Mouse (Mus musculus) midbrain, embryonic 10.5 days (tissue): ENCODE measurements at regions not wholly inside any gene's neighbourhood (a gene's known extent, or its start where the extent isn't known, plus 50 kb on each side); places are given as distances from the start of the nearest gene placed in this dataset.

ENCODE experiments used
- DNase-seq: peaks from one replicate; pipeline ENCODE4 v3.0.0-alpha.2; 2017; ENCODE audit warnings: low spot score
- H3K27ac ChIP-seq: fragments of 300-500 bp; sonication (generic); replicated peaks from 2 replicates; pipeline ENCODE4 v1.5.1; 2016; ENCODE audit warnings: mild to moderate bottlenecking
- H3K27me3 ChIP-seq: fragments of 300-500 bp; sonication (generic); 2 replicates; pipeline ENCODE4 v1.6.1; 2016; ENCODE audit warnings: low read depth, mild to moderate bottlenecking; ENCODE audit not compliant: poor library complexity, severe bottlenecking
- H3K36me3 ChIP-seq: fragments of 300-500 bp; sonication (generic); 2 replicates; pipeline ENCODE4 v1.6.1; 2016; ENCODE audit warnings: mild to moderate bottlenecking, moderate library complexity
- H3K4me1 ChIP-seq: fragments of 300-500 bp; sonication (generic); 2 replicates; pipeline ENCODE4 v1.6.1; 2016
- H3K4me3 ChIP-seq: fragments of 300-500 bp; sonication (generic); 2 replicates; pipeline ENCODE4 v1.5.1; 2016; ENCODE audit warnings: mild to moderate bottlenecking, moderate library complexity
- H3K9me3 ChIP-seq: fragments of 300-500 bp; sonication (generic); replicated peaks from 2 replicates; pipeline ENCODE4 v1.6.1; 2016; ENCODE audit warnings: mild to moderate bottlenecking
- WGBS: fragments of 180-500 bp; shearing (Covaris S2); methylation state at CpG from one replicate; pipeline ENCODE4 v1.1.7; 2016; 5-methylcytosine and 5-hydroxymethylcytosine counted together

DNA sequence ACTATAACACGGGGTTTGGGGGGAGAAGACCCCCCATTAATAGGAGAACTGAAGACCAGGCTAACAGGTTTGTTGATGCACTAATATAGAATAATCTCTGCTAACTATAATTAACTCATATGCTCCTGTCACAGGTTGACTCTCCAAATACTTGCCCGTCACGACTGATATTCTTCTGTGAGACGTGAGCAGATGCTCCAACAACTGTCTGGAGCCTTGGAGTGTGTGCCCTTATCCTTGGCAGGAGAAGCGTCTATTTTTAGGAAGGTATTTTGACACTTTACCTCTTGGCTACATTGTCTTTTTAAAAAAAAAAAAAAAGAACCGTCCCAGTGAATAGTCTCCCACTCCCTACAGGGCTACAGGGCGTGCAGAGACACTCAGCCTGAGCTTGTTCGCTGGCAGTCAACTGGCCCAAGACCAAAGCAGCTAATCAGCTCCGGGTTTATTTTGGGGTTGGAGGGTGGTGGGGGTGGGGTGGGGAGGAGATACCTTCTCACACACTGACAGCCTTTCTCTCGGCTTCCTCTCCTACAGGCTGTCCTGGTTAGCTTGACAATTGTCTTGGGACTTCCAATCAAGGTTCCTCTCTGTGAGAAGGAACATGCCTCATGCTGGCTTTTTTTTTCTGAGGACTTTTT, 102.6 kb upstream of the Prickle1 start:
- H3K4me3 ChIP-seq = no peak overlapping the region
- no peak overlapping the region for H3K27ac ChIP-seq
- H3K36me3 ChIP-seq = no peaks in the 10 kb centered on the region
- H3K27me3 ChIP-seq = no peaks in the 10 kb centered on the region
- H3K9me3 ChIP-seq = no peaks in the 10 kb centered on the region
- no peak for DNase-seq
- 39% methylated on average over 10 of the region's 10 CpGs for WGBS
- H3K4me1 ChIP-seq = peaks cover 26% of the 10 kb centered on the region

DNA sequence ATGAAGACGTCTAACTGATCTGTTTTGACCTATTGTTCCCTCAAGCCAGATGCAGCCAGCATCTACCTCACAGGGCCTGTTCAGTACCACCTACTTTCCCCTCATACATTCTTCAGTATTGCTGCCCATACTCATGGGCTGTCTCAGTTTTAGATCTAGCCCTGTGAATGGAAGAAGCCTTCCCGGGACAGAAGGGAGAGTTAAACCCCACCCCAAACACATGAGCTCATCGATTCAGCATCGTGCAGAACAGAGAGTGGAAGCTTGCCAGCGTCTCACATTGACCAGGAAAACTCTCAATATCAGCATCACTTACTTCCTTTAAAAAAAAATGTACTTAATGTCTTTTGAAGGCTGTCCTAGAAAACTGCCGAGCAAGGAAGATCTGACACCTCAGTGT, 95.0 kb upstream of the Prickle1 start:
- WGBS = 89% methylated on average over 6 of the region's 6 CpGs
- Histone ChIP-seq H3K36me3 (no peaks in the 10 kb centered on the region), H3K9me3 (no peaks in the 10 kb centered on the region), H3K4me1 (no peaks in the 10 kb centered on the region; the same call in 1 of the 2 replicates), H3K27ac (no peak overlapping the region), H3K4me3 (no peak overlapping the region), H3K27me3 (no peaks in the 10 kb centered on the region)
- DNase-seq = no peak

DNA sequence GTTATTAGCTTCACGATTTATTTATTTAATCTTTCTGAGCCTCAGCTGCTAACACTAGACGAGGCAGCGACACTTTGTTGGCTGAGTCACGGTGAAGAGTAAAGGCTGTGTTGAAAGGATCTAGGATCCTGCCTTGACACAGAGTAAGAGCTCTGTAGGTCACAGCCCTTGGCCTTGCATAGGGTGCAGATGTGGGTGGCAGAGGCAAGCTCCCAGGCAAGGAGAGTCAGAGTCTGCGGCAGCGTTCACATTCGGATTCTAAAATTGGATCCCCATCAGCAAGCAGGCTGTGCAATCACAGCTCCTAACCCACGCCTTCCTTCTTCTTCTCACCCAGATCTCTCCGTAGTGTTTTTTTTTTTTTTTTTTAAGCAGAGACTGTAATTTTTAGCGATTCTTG, 94.3 kb upstream of the Prickle1 start:
- Histone ChIP-seq H3K4me3 (no peak overlapping the region), H3K27ac (no peak overlapping the region), H3K36me3 (no peaks in the 10 kb centered on the region), H3K4me1 (no peaks in the 10 kb centered on the region; the same call in 1 of the 2 replicates), H3K9me3 (no peaks in the 10 kb centered on the region), H3K27me3 (no peaks in the 10 kb centered on the region)
- no peak for DNase-seq
- 92% methylated on average over 10 of the region's 10 CpGs for WGBS

DNA sequence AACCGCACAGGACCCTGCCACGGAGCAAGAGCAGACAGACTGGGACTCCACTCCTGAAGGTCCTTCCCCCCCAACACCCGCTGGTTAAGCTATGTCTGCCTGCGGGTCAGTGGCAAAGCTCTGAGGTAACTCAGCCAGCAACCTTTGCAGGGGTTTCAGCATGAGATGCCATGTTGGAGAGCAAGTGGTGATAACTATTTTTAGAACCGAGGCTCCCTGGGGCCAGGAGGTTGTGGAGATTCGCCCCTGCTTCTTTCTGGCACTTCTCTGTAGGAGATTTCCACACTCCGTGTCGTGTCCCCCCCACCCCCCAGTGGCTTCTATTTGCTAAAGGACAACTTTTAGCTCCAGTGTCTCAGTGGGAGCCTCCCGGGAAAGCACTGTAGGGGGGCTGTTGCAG, 90.7 kb upstream of the Prickle1 start:
- Histone ChIP-seq H3K9me3 (no peaks in the 10 kb centered on the region), H3K27me3 (no peaks in the 10 kb centered on the region), H3K4me1 (no peaks in the 10 kb centered on the region; the same call in 1 of the 2 replicates), H3K36me3 (no peaks in the 10 kb centered on the region), H3K4me3 (no peak overlapping the region), H3K27ac (no peak overlapping the region)
- 52% methylated on average over 9 of the region's 9 CpGs for WGBS
- DNase-seq = no peak

DNA sequence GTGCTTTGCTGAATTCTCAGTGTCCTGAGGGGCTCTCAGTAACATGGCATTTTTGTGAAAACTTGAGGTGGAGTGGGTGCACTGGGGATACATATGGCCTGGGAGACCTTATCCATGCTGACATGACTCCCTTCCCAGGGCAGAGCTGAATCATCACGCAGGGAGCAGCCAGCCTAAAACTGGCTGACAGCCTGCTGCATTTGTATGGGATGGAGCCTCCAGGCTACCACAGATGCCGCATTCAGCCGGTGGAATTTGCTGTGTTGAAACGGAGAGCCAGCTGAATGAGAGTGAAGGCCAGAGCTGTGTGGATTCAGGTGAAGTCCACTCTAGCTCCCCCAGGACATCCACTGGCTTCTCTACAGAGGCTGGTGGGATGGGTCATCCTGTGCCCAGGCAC, 85.9 kb upstream of the Prickle1 start:
- H3K27ac ChIP-seq = no peak overlapping the region
- H3K4me3 ChIP-seq = no peak overlapping the region
- no peaks in the 10 kb centered on the region for H3K27me3 ChIP-seq
- WGBS = 80% methylated on average over 4 of the region's 4 CpGs
- no peaks in the 10 kb centered on the region; the same call in 1 of the 2 replicates for H3K4me1 ChIP-seq
- H3K36me3 ChIP-seq = no peaks in the 10 kb centered on the region
- no peaks in the 10 kb centered on the region for H3K9me3 ChIP-seq
- no peak for DNase-seq

DNA sequence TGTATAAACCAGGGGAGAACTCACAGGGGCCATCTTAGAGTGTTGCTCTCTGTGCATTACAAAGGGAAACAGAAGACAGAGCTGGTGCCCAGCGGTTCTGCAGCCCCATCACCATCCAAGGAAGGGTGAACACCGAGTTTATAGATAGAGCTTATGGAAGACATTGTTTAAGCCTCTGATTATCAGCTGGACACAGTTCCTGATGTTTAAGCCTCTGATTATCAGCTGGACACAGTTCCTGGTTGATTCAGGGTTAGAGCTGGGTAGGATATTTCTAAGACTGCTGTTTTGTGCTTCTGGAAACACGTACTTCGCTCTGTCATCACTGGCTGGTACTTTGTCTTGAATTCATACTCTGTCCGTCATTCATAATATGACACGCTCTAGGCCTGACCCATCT, 79.9 kb upstream of the Prickle1 start:
- Histone ChIP-seq H3K9me3 (no peaks in the 10 kb centered on the region), H3K4me1 (no peaks in the 10 kb centered on the region), H3K27ac (no peak overlapping the region), H3K36me3 (no peaks in the 10 kb centered on the region), H3K4me3 (no peak overlapping the region), H3K27me3 (no peaks in the 10 kb centered on the region)
- no peak for DNase-seq
- WGBS = 90% methylated on average over 6 of the region's 6 CpGs

DNA sequence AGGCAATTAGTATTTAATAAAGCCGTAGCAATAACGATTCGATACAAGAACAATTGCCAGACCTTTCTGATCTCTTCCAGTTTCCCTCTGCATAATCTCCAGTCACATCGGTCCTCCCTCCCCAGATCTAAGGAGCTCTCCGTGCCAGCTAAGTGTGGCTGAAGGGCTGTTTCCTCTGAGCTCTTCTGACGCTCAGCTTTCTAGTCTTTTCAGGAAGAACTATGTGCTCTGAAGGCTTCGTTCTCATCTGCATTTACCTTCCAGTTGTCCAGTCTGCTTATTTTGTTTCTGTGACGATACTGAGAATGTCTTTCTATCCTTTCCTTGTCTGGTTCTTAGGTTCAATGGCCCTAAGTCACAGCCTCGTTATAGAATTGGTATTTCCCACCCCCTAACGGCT, 78.3 kb upstream of the Prickle1 start:
- no peaks in the 10 kb centered on the region for H3K4me1 ChIP-seq
- no peak for DNase-seq
- no peak overlapping the region for H3K4me3 ChIP-seq
- no peak overlapping the region for H3K27ac ChIP-seq
- WGBS = 78% methylated on average over 10 of the region's 10 CpGs
- no peaks in the 10 kb centered on the region for H3K27me3 ChIP-seq
- no peaks in the 10 kb centered on the region for H3K36me3 ChIP-seq
- no peaks in the 10 kb centered on the region for H3K9me3 ChIP-seq

DNA sequence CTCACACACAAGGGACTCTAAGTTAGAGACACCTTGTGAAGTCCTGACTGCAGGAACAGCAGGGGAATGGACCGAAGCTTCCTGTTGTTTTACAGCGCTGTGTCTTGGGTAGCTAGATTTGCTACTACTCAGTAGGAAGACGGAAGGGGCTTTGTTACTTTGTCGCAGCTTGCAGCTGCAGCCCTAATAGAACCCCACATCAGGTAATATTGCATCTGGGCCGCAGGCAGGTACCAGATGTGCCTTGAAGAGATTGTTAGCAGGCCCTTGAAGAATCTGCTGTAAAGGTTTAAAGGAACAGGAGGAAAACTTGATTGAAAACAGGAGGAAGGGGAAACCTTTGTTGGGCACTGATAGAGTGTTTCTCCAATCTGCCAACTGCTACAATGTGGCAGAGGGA, 68.2 kb upstream of the Prickle1 start:
- no peak for DNase-seq
- Histone ChIP-seq H3K4me1 (no peaks in the 10 kb centered on the region), H3K27ac (no peak overlapping the region), H3K36me3 (no peaks in the 10 kb centered on the region), H3K4me3 (no peak overlapping the region), H3K27me3 (no peaks in the 10 kb centered on the region), H3K9me3 (no peaks in the 10 kb centered on the region)
- WGBS = 61% methylated on average over 5 of the region's 5 CpGs

DNA sequence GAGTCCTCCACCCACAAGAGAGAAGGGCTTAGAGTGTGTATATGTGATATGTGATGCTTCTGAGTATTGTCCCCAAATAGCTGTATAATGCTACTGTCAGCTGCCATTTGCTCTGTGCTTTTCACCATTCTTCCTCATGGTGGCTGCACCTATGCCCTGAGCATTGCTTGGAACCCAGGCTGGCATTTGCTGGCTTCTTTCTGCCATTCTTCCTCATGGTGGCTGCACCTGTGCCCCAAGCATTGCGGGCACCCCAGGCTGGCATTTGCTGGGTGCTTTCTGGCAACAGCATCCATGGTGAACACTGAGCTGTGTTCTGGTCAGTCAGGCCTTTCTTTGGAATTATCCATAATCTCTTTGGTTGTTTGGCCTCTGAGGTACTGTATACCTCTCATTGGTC, 66.9 kb upstream of the Prickle1 start:
- no peaks in the 10 kb centered on the region for H3K27me3 ChIP-seq
- 86% methylated on average over 1 of the region's 1 CpGs for WGBS
- H3K27ac ChIP-seq = no peak overlapping the region
- H3K9me3 ChIP-seq = no peaks in the 10 kb centered on the region
- H3K36me3 ChIP-seq = no peaks in the 10 kb centered on the region
- no peaks in the 10 kb centered on the region for H3K4me1 ChIP-seq
- no peak for DNase-seq
- H3K4me3 ChIP-seq = no peak overlapping the region

DNA sequence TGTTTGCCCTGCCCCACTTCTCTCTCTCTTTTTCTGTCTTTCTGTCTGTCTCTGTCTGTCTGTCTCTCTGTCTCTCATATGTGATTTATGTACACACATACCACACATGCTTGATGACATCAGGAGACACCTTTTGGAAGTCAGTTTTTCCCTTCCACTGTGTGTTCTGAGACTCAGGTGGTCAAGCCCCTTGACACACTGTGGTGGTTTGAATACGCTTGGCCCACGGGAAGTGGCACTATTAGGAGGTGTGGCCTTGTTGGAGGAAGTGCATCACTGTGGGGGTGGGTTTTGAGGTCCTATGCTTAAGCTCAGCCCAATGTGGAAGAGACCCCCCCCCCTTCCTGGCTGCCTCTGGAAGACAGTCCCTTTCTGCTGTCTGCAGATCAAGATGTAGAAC, 66.1 kb upstream of the Prickle1 start:
- H3K27me3 ChIP-seq = no peaks in the 10 kb centered on the region
- H3K27ac ChIP-seq = no peak overlapping the region
- H3K36me3 ChIP-seq = no peaks in the 10 kb centered on the region
- H3K4me1 ChIP-seq = no peaks in the 10 kb centered on the region
- no peaks in the 10 kb centered on the region for H3K9me3 ChIP-seq
- no peak overlapping the region for H3K4me3 ChIP-seq
- 97% methylated on average over 2 of the region's 2 CpGs for WGBS
- DNase-seq = no peak

DNA sequence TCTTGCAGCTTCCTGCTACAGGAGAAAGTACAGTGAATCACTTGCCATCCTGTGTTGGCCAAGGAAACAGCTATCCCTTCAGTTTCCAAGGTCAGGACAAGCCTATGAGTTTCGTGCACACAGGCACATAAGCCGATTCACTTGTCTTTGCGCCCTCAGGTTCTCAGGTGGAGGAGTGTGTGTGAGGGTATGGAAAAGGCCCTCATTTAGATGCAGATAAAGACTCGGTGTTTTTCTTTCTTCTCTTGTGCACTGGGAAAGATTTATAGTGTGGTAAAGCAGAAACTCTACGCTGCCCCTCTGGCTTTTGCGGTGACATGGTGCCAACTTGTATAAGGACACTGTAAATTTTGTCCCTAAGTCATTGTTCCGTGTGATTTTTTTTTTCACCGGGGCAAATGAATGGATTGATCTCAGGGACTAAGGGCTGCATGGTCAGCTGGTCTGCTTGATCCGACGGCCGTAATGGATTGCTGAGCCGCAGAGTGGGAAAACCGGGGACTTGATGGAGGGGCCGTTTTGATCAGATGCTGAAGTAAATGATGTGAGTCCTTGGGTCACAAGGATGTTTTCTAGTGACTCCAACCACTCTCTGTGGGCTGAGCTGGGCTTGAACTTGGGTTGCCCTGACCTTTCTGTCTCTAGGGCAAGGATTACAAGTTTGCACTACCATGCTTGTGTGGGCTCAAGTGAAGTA, 65.4 kb upstream of the Prickle1 start:
- no peaks in the 10 kb centered on the region for H3K27me3 ChIP-seq
- H3K9me3 ChIP-seq = no peaks in the 10 kb centered on the region
- WGBS = 95% methylated on average over 14 of the region's 14 CpGs
- DNase-seq = no peak
- H3K36me3 ChIP-seq = no peaks in the 10 kb centered on the region
- no peak overlapping the region for H3K27ac ChIP-seq
- no peak overlapping the region for H3K4me3 ChIP-seq
- no peaks in the 10 kb centered on the region for H3K4me1 ChIP-seq

DNA sequence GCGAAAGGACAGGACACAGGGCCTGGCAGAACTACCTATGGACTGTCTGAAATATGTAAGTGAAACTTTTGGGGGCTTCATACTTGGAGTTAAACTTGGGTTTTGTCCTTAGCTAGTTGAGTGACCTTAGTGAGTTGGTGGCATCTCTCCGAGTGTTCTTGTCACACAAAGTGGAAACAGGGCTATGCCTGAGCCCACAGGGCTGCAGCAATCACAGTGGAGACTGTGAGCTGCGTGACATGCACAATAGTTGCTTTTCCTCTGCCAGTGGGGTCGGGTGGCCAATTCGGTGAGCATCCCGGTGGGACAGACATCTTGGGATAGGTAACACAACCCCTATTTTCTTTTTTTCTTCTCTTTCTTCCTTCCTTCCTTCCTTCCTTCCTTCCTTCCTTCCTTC, 61.5 kb upstream of the Prickle1 start:
- Histone ChIP-seq H3K9me3 (no peaks in the 10 kb centered on the region), H3K36me3 (no peaks in the 10 kb centered on the region), H3K27me3 (no peaks in the 10 kb centered on the region), H3K4me3 (no peak overlapping the region), H3K4me1 (no peaks in the 10 kb centered on the region), H3K27ac (no peak overlapping the region)
- 91% methylated on average over 6 of the region's 6 CpGs for WGBS
- DNase-seq = no peak

DNA sequence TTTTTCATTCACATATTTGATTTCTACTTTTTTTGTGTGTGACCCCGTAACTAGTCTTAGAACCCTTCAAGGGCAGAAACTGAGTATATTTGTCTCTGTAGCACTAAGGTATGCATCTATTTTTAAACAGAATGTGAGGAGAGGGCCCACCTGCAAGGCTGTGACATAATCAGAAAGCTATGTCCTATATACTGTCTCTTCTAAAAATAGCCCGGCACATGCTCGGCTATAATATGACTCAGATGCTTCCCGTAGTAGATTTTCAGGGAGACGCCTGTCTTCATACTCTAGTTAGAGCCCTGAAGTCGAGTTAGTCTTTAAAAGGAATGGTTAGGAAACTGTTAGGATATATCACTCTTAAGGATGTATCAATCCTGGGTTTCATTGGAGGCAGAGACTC, 61.0 kb upstream of the Prickle1 start:
- Histone ChIP-seq H3K27me3 (no peaks in the 10 kb centered on the region), H3K36me3 (no peaks in the 10 kb centered on the region), H3K9me3 (no peaks in the 10 kb centered on the region), H3K27ac (no peak overlapping the region), H3K4me1 (no peaks in the 10 kb centered on the region), H3K4me3 (no peak overlapping the region)
- WGBS = 81% methylated on average over 6 of the region's 6 CpGs
- DNase-seq = no peak
